Mouse (Mus musculus) cerebellum, adult 11 months (tissue): Measurements from ENCODE around the gene Ccin.
A peak's percentile ranks its signal among the peaks of the same experiment; 100 is the strongest.

Experiments used
- DNase-seq: peaks from one replicate; pipeline ENCODE4 v3.0.0; 2022

Gene Ccin

DNA sequence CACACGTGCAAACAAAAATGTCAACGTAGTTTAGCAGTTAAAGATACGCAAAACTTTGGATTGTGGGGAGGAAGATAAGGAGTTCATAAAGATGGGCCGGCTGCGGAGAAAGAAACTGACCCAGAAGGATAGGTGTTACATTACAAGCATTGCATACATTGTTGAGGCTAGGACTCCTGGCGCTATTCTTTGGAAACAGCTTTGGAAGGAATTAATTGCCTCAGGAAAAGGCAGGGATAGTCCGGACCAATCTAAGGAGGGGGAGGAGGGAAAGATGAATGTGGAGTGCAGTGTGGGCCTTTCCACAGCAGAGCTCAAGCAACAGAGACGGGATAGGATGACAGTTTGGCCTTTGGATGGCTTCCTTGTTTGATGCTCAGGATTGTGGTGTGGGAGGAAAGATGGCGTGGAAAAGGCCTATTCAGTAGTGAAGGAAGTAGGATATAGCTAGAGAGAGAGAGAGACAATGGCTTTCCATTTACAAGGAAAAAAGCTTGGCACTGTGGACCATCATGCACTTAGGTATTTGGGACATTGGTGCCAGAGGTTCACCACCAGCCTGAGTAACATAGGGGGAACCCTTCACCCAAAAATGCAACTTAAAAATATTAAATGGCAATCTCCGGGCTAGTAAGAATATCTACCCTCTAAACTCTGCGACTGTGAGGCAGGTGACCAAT, 30.2 kb downstream of the Ccin start:
- DNase-seq: no peak

DNA sequence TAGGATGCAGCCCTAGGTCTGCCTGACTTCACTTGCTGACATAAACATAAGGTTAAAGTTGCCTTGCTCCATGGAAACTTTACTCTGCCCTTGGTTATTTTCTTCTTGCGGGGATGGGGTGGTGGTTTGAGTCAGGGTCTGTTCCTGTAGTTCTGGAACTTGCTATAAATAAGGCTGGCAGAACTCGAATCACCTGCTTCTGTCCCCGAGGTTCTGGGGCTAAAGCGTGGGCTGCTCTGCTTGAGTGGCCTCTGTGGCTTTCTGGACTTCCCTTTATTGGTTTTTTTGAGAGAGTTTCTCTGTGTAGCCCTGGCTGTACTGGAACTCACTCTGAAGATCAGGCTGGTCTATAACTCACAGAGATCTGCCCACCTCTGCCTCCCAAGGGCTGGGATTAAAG, 32.8 kb downstream of the Ccin start:
- no peak for DNase-seq

DNA sequence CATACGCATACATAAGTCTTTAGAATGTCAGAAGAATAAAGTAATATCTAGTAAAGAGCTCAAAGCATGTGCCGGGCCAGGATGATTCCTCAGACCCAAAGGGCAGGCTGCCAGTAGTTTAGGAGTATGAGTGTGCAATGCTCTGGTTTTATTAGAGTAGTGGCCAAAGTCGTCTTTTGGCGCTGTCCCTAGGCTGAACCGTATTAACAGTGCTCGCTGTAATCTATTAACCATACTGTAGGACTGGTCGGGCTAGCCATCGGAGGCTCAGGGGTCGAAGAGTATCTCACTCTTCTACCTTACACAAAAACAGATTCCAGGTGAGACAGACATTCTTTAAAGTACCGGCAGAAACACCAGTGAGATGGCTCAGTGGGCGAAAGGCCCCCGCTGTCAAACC, 33.5 kb downstream of the Ccin start:
- no peak for DNase-seq

DNA sequence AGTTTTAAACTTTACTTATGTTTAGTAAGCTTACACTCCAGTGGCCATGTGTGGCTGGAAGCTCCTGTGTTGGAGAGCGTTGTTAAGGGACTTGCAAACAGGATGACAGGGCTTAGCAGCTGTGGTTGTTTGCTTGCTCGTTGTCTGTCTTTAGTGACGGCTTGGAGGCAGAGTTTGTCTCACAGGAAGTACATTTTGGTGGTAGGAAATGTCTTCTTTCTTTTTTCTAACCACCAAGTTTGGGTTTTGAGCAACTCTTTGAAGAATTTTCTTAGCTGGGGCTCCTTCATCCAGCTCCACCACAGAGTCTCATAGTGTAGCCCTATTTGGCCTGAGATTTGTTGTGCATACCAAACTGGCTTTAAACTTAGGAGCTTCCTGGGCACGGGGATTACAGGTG, 39.0 kb downstream of the Ccin start:
- DNase-seq: no peak

DNA sequence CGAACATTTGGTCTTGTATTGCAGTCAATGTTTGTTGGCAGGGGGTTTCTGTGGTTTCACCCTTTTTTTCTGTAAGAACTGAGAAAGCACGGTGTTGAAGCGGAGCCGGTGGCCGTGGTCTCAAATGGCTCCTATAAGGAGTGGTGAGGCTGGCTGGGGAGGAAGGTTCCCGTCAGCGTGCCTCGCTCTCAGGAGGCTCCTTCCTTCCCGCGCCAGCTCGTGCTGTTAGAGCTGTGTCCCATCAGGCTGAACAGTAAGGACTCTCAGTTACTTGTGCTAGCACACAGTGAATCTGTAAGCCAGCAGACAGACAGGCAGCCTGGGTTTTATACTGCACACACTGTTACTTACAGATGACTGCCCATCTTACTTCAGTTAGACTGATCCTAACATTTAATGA, 39.5 kb downstream of the Ccin start:
- no peak for DNase-seq

DNA sequence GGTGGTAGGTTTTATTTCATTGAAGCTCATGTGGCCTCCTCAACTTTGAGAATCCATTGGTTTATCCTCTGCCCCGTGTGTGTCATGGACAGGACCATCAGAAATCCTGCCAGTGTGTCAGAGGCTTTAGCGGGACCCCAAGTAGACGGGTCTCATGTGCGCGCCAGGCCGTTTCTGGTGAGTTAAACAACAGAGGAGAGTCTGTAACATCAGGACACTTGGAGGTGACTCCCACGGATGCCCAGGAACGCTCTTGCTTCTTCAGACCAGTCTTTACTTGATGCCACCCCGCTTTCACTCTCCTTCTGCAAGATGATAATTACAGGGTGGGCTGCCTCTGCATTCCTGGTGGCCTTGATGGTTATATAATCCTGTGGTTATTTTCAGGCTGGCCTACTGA, 40.4 kb downstream of the Ccin start:
- DNase-seq: no peak

DNA sequence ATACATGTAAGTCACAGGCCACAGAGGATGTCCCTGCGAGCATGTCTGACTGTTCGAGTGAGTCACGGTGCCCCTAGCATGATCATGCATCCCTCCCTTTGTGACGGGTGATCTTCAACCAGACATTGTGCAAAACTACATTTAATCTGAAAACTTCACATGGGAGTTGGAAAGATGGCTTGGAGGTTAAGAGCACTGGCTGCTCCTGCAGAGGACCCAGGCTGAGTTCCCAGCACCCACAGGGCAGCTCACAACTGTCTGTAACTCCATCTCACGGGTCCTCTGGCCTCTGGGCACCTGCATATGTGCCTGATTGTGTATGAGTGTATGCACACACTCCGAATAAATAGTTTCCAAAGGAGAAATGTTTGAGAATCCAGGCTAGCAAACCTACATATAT, 41.0 kb downstream of the Ccin start:
- no peak for DNase-seq

DNA sequence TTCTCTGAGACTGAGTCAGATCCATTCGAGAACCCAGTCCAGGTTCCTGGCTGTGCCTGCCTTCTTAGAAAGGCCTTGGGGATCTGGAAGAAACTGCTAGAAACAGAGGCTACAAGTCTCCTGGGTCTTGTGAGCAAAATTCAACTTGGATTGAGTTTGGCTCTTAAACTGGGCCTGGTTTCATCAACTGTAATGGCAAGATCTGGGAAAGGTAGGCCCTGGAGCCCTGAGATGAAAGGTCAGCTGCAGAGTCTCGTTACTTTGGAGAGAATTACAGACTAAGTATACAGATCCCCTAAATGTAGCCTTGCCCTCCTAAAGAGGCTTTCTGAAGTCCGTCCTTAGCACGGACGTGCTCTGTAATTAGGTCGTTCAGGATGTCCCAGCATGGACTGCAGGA, 42.3 kb downstream of the Ccin start:
- DNase-seq: no peak

DNA sequence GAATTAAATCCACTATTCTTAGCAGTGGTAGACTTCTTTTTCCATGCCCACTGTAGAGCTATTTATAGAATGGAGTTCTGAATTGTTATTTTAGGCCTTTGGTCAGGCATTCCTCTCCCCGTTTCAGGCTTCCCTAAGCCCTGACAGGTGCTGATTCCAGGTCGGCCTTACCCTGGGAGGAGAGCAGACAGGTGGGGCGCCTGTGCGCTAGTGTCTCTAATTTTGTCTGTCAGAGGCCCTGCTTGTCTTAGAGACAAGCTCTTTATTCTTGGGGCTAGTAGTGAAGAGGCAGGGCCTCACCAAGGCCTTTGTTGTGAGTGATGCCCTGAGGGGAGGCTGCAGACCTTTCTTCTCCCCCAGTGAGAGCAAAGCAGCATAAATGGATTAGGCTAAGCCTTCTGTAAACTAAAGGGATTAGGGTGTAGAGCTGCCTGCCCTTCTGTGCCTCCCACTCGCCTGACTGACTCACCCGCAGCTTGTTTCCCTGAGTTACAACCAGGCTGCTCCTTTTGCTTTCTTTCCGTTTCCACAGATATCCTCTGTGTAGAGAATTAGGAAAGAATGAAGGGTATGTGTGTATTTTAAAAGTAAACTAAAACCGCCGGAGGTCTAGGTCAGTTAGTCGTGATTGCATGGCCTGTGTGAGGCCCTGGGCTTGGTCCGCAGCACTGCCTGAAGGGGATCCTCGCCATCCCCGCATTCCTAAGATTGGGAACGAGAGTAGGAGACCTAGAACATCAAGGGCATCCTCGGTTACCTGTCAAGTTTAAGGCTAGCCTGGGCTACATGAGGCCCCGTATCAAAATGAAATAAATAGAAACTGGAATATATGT, 45.2 kb downstream of the Ccin start:
- DNase-seq: no peak

DNA sequence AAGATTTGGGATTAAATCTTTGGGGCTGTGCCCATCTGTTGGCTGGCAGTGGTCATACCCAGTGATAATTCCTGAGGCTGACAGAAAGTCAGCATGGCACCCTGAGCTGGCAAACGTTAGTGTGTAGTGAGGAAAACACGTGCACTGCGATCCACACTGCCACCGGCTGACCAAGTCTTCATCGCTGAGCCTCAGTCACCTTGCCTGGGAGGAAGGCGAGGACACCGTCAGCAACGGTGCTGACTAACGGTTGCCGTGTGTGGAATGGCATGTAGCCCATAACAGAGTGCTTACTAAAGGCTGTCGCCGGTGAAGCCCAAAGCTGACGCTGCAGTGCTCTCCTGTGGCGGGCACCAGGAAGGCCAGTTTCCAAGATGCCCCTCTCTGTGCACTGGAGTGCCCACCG, 46.4 kb downstream of the Ccin start:
- DNase-seq: peak; percentile 46

DNA sequence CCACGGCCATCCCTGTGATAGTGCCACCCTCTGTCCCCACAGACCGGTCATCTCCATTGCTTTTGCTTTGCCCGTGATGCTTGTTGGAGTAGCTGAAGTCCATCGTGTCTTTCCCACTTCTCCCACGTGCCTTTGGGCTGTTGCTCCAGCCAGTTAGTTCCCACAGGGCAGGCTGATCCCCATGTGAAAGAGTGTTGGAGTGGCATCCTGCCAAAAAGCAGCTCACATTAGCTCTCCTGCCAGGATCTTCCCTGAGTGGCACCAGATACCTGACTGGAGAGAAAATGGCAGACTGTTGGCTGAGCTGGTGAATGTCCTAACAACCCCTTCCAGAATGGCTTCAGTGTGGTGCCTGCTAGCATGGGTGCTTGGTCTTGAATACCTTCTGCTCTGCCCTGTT, 48.2 kb downstream of the Ccin start:
- DNase-seq: peak; percentile 35
